ENCODE assay signal across 8 mouse cellular contexts in the genomic region with DNA sequence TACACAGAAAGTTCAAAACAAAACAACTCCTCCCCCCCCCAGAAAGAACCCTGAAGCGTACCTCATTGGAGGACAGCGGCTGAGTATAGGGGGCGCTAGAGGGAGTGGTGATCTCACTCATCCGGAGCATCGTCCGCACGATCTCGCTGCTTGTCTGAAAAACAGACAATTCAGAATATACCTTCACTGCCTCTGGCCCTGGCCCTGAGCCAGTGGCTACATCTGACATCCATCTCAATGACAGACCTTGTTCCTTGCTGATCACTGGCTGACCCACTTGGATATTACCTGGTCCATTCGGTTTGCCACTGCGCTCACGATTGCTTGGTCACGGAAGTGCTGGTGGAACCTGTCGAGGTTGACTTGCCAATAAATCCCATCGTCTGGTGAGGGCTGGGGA. TPM values are rescaled to one million over a fixed set of nuclear protein-coding genes. Genes with fewer than 3 reads are reported as not detected.
DNase-seq lines count a peak whose midpoint lies in the region; ATAC-seq and TF ChIP-seq lines count a peak whose summit lies in the region.

No protein-coding gene starts in this region.

- peak; percentile 38 for DNase-seq in forebrain, postnatal 0 days
- DNase-seq in forebrain, embryonic 10.5 days (ENCODE audit: extremely low spot score, low spot score): no peak
- DNase-seq in right cerebral cortex, adult 18-20 months: peak; percentile 52
- no peak for DNase-seq in right cerebral cortex, postnatal 25 days
- DNase-seq in embryonic facial prominence, embryonic 11.5 days (ENCODE audit: low spot score): peak; percentile 64
- peak; percentile 67 for DNase-seq in layer of hippocampus, adult 9-11 months
- DNase-seq in right cerebral cortex, adult 2 months (ENCODE audit: low spot score in 2 of 2): peak; percentile 47 to 49
- no peak for DNase-seq in frontal cortex, postnatal 25 days (ENCODE audit: low spot score in 2 of 2)

- no peaks in the 10 kb centered on the region for H3K27me3 ChIP-seq in forebrain, postnatal 0 days (ENCODE audit: insufficient read depth, low read length)
- no peaks in the 10 kb centered on the region for H3K27me3 ChIP-seq in forebrain, embryonic 10.5 days (ENCODE audit: poor library complexity, severe bottlenecking)
- no peaks in the 10 kb centered on the region for H3K27me3 ChIP-seq in embryonic facial prominence, embryonic 11.5 days (ENCODE audit: control insufficient read depth, insufficient read depth, low read length)

- ATAC-seq in forebrain, postnatal 0 days: peak; percentile 50; the same call in 1 of the 2 replicates
- ATAC-seq in embryonic facial prominence, embryonic 11.5 days (replicated peaks; ENCODE audit: insufficient number of reproducible peaks, low FRiP score, low TSS enrichment, low read depth): no peak

- peak; percentile 49; the same call in 1 of the 2 replicates for TF ChIP-seq CTCF in forebrain, postnatal 0 days (IDR thresholded peaks at IDR 0.05; ENCODE audit: low read depth)

- H3K4me2 ChIP-seq in forebrain, postnatal 0 days (ENCODE audit: low read depth): no peak overlapping the region
- H3K4me2 ChIP-seq in embryonic facial prominence, embryonic 11.5 days (ENCODE audit: low read depth, low read length): no peak overlapping the region; the same call in 1 of the 2 replicates

- peaks cover 52% of the 10 kb centered on the region for H3K36me3 ChIP-seq in forebrain, postnatal 0 days (ENCODE audit: insufficient read depth)
- peaks cover 90% of the 10 kb centered on the region for H3K36me3 ChIP-seq in forebrain, embryonic 10.5 days (replicated peaks)
- H3K36me3 ChIP-seq in embryonic facial prominence, embryonic 11.5 days (replicated peaks; ENCODE audit: control insufficient read depth, insufficient read depth, low read depth, low read length): peaks cover 4% of the 10 kb centered on the region

- H3K4me1 ChIP-seq in forebrain, postnatal 0 days (ENCODE audit: insufficient read depth): no peaks in the 10 kb centered on the region
- peaks cover 11% of the 10 kb centered on the region for H3K4me1 ChIP-seq in forebrain, embryonic 10.5 days
- H3K4me1 ChIP-seq in embryonic facial prominence, embryonic 11.5 days (ENCODE audit: control insufficient read depth, insufficient read depth, low read length): no peaks in the 10 kb centered on the region

- 30% methylated on average over 14 of the region's 14 CpGs for WGBS in forebrain, postnatal 0 days
- WGBS in forebrain, embryonic 10.5 days: 38% methylated on average over 14 of the region's 14 CpGs
- 38% methylated on average over 14 of the region's 14 CpGs for WGBS in embryonic facial prominence, embryonic 11.5 days

- no peak overlapping the region for H3K27ac ChIP-seq in forebrain, postnatal 0 days (ENCODE audit: low read depth, low read length)
- H3K27ac ChIP-seq in forebrain, embryonic 10.5 days: no peak overlapping the region
- H3K27ac ChIP-seq in embryonic facial prominence, embryonic 11.5 days (replicated peaks; ENCODE audit: low read depth, low read length): no peak overlapping the region

- no peak overlapping the region for H3K4me3 ChIP-seq in forebrain, postnatal 0 days (ENCODE audit: low read depth, low read length)
- no peak overlapping the region for H3K4me3 ChIP-seq in forebrain, embryonic 10.5 days
- H3K4me3 ChIP-seq in embryonic facial prominence, embryonic 11.5 days (ENCODE audit: low read depth, low read length): no peak overlapping the region

- H3K9me3 ChIP-seq in forebrain, postnatal 0 days (ENCODE audit: low read length): no peaks in the 10 kb centered on the region
- no peaks in the 10 kb centered on the region for H3K9me3 ChIP-seq in forebrain, embryonic 10.5 days
- no peaks in the 10 kb centered on the region for H3K9me3 ChIP-seq in embryonic facial prominence, embryonic 11.5 days (replicated peaks; ENCODE audit: control insufficient read depth, low read length)

- no peak overlapping the region for H3K9ac ChIP-seq in forebrain, postnatal 0 days
- H3K9ac ChIP-seq in embryonic facial prominence, embryonic 11.5 days (replicated peaks; ENCODE audit: low read length): no peak overlapping the region

RNA-seq across cellular contexts. Expression of a gene that starts 8.3 kb away (rescaled TPM):
- total RNA-seq in forebrain, postnatal 0 days (2014; rRNA removed): 13.2 and 15.6 TPM in 2 replicates
- 19.5 and 28.4 TPM in 2 replicates for polyA plus RNA-seq in forebrain, postnatal 0 days (2015; fragmentation: Nextera tagmentation; extraction: Ambion mirVana)
- 52.0 and 52.7 TPM in 2 replicates for polyA plus RNA-seq in forebrain, embryonic 10.5 days (2016; fragmentation: Nextera tagmentation; extraction: Ambion mirVana)
- 35.9 and 37.3 TPM in 2 replicates for polyA plus RNA-seq in embryonic facial prominence, embryonic 11.5 days (2014; fragmentation: Nextera tagmentation; extraction: Ambion mirVana)

RNA-seq across cellular contexts. Expression of a gene that starts 8.3 kb away (rescaled TPM):
- total RNA-seq in forebrain, postnatal 0 days (2014; rRNA removed): 43.7 and 52.6 TPM in 2 replicates
- 58.2 and 63.6 TPM in 2 replicates for polyA plus RNA-seq in forebrain, postnatal 0 days (2015; fragmentation: Nextera tagmentation; extraction: Ambion mirVana)
- polyA plus RNA-seq in forebrain, embryonic 10.5 days (2016; fragmentation: Nextera tagmentation; extraction: Ambion mirVana): 70.5 and 75.4 TPM in 2 replicates
- polyA plus RNA-seq in embryonic facial prominence, embryonic 11.5 days (2014; fragmentation: Nextera tagmentation; extraction: Ambion mirVana): 82.3 and 85.1 TPM in 2 replicates

RNA-seq across cellular contexts. Expression of a gene that starts 10.8 kb away (rescaled TPM):
- 5.6 and 8.4 TPM in 2 replicates for total RNA-seq in forebrain, postnatal 0 days (2014; rRNA removed)
- polyA plus RNA-seq in forebrain, postnatal 0 days (2015; fragmentation: Nextera tagmentation; extraction: Ambion mirVana): 11.0 and 11.7 TPM in 2 replicates
- polyA plus RNA-seq in forebrain, embryonic 10.5 days (2016; fragmentation: Nextera tagmentation; extraction: Ambion mirVana): 13.7 and 14.1 TPM in 2 replicates
- 12.0 and 13.5 TPM in 2 replicates for polyA plus RNA-seq in embryonic facial prominence, embryonic 11.5 days (2014; fragmentation: Nextera tagmentation; extraction: Ambion mirVana)

RNA-seq across cellular contexts. Expression of a gene that starts 23.0 kb away (rescaled TPM):
- total RNA-seq in forebrain, postnatal 0 days (2014; rRNA removed): 25.0 and 29.8 TPM in 2 replicates
- 26.4 and 32.9 TPM in 2 replicates for polyA plus RNA-seq in forebrain, postnatal 0 days (2015; fragmentation: Nextera tagmentation; extraction: Ambion mirVana)
- 45.2 and 49.6 TPM in 2 replicates for polyA plus RNA-seq in forebrain, embryonic 10.5 days (2016; fragmentation: Nextera tagmentation; extraction: Ambion mirVana)
- polyA plus RNA-seq in embryonic facial prominence, embryonic 11.5 days (2014; fragmentation: Nextera tagmentation; extraction: Ambion mirVana): 33.8 and 35.5 TPM in 2 replicates

RNA-seq across cellular contexts. Expression of a gene that starts 49.2 kb away (rescaled TPM):
- 4.6 and 7.1 TPM in 2 replicates for total RNA-seq in forebrain, postnatal 0 days (2014; rRNA removed)
- polyA plus RNA-seq in forebrain, postnatal 0 days (2015; fragmentation: Nextera tagmentation; extraction: Ambion mirVana): 2.9 and 4.7 TPM in 2 replicates
- polyA plus RNA-seq in forebrain, embryonic 10.5 days (2016; fragmentation: Nextera tagmentation; extraction: Ambion mirVana): 0.06 and 0.09 TPM in 2 replicates
- polyA plus RNA-seq in embryonic facial prominence, embryonic 11.5 days (2014; fragmentation: Nextera tagmentation; extraction: Ambion mirVana): 0.14 and 0.45 TPM in 2 replicates

Comparison
In these comparisons a context has a peak if more than half of its experiments do, and no peak if none do; other contexts are left out.
1. DNase-seq: peak in forebrain, postnatal 0 days (single experiment), right cerebral cortex, adult 18-20 months (single experiment), embryonic facial prominence, embryonic 11.5 days (single experiment), layer of hippocampus, adult 9-11 months (single experiment) and right cerebral cortex, adult 2 months (2 of 2); none in forebrain, embryonic 10.5 days (single experiment), right cerebral cortex, postnatal 25 days (single experiment) and frontal cortex, postnatal 25 days (0 of 2).